16 mouse cellular contexts compared by ENCODE assay signal in the genomic region with DNA sequence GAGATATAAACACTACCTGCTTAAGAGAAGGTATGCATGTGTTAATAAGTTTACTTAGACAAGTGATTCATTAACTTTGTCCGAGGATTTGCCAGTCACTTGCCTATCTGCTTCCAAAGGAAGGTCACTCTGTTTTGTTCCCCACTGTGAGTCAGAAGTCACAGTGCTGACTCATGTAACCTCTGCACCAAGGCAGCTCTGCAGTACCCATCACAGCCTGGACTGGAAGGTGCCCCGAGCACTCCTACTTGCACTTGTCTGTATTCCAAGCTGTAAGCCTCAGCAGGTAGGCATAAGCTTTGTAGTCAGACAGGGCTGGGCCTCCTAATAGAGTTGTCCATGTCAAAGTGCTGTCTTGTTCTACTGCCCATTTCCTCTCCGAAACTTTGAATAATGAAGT.
DNase-seq lines count a peak whose midpoint lies in the region; ATAC-seq and TF ChIP-seq lines count a peak whose summit lies in the region.
"Had no signal": no experiment of that assay in that cellular context is flagged by ENCODE, and none has a peak within 500 bp of the region (broad histone marks: within the 10 kb centered on the region; RNA-seq: fewer than 3 reads in every experiment).

No protein-coding gene starts in this region.

- 64% methylated on average over 3 of the region's 3 CpGs for WGBS in intestine, embryonic 14.5 days
- whole genome bisulfite sequencing in kidney, postnatal 0 days = 78% methylated on average over 3 of the region's 3 CpGs
- 68% methylated on average over 3 of the region's 3 CpGs for WGBS in heart, embryonic 10.5 days

- peak; percentile 2 for DNase-seq in 3134 (ENCODE audit: extremely low read depth, insufficient read length, low spot score)
- DNase-seq in adrenal gland, adult (ENCODE audit: inconsistent age in 2 of 2, low spot score in 1 of 2) = peak; percentile 81 to 89
- no peak for DNase-seq in intestine, embryonic 14.5 days (ENCODE audit: low spot score)
- DNase-seq in kidney, postnatal 0 days (ENCODE audit: low spot score) = peak; percentile 40
- DNase-seq in heart, embryonic 10.5 days (ENCODE audit: low spot score) = no peak
- DNase-seq in natural killer cell, adult 2 months (ENCODE audit: low spot score in 2 of 2) = no peak
- DNase-seq in thymus, postnatal 0 days (ENCODE audit: low spot score) = no peak
- DNase-seq: heart, adult 2 months; heart, postnatal 10 days had no signal

- H3K9ac ChIP-seq in intestine, embryonic 14.5 days (ENCODE audit: low read length) = no peak overlapping the region
- H3K9ac ChIP-seq in kidney, postnatal 0 days (ENCODE audit: low read depth, low read length) = no peak overlapping the region
- H3K9ac ChIP-seq: embryonic facial prominence, embryonic 13.5 days; hindbrain, embryonic 15.5 days; liver, embryonic 14.5 days; midbrain, embryonic 12.5 days had no signal

- no peak overlapping the region for H3K4me3 ChIP-seq in intestine, embryonic 14.5 days (ENCODE audit: low read depth, low read length)
- no peak overlapping the region for H3K4me3 ChIP-seq in kidney, postnatal 0 days (replicated peaks; ENCODE audit: low read depth, low read length)
- no peak overlapping the region for H3K4me3 ChIP-seq in heart, embryonic 10.5 days
- H3K4me3 ChIP-seq: embryonic facial prominence, embryonic 13.5 days; heart, adult 2 months; hindbrain, embryonic 15.5 days; layer of hippocampus, adult 2 months; midbrain, embryonic 12.5 days had no signal

- H3K27ac ChIP-seq in intestine, embryonic 14.5 days (ENCODE audit: low read depth) = no peak overlapping the region
- H3K27ac ChIP-seq in kidney, postnatal 0 days = no peak overlapping the region
- H3K27ac ChIP-seq in heart, embryonic 10.5 days = no peak overlapping the region
- H3K27ac ChIP-seq: embryonic facial prominence, embryonic 13.5 days; heart, adult 2 months; hindbrain, embryonic 15.5 days; layer of hippocampus, adult 2 months; liver, embryonic 14.5 days; midbrain, embryonic 12.5 days had no signal

- H3K9me3 ChIP-seq in intestine, embryonic 14.5 days (ENCODE audit: control insufficient read depth, low read length) = no peaks in the 10 kb centered on the region
- H3K9me3 ChIP-seq in kidney, postnatal 0 days (replicated peaks; ENCODE audit: low read length) = no peaks in the 10 kb centered on the region
- no peaks in the 10 kb centered on the region for H3K9me3 ChIP-seq in heart, embryonic 10.5 days
- H3K9me3 ChIP-seq: embryonic facial prominence, embryonic 13.5 days; hindbrain, embryonic 15.5 days; midbrain, embryonic 12.5 days had no signal

- no peak for TF ChIP-seq CTCF in kidney, postnatal 0 days (IDR thresholded peaks at IDR 0.05; ENCODE audit: low read depth)

- peak; percentile 77 for ATAC-seq in intestine, embryonic 14.5 days (replicated peaks; ENCODE audit: low FRiP score, low TSS enrichment, low read depth)
- ATAC-seq in kidney, postnatal 0 days (replicated peaks; ENCODE audit: low FRiP score, low read depth) = peak; percentile 96
- ATAC-seq in erythroblast, adult 5-6 weeks (replicated peaks; ENCODE audit: low FRiP score, poor library complexity, severe bottlenecking) = no peak
- ATAC-seq: CD4-positive, CD25-positive, alpha-beta regulatory T cell, adult 4 months had no signal

- H3K27me3 ChIP-seq in intestine, embryonic 14.5 days (replicated peaks; ENCODE audit: control insufficient read depth, insufficient read depth, low read length) = no peaks in the 10 kb centered on the region
- no peaks in the 10 kb centered on the region for H3K27me3 ChIP-seq in kidney, postnatal 0 days (ENCODE audit: insufficient read depth, low read length)
- H3K27me3 ChIP-seq in heart, embryonic 10.5 days (ENCODE audit: insufficient read depth, poor library complexity, severe bottlenecking) = no peaks in the 10 kb centered on the region
- H3K27me3 ChIP-seq: embryonic facial prominence, embryonic 13.5 days; hindbrain, embryonic 15.5 days; midbrain, embryonic 12.5 days had no signal

- no peaks in the 10 kb centered on the region for H3K36me3 ChIP-seq in intestine, embryonic 14.5 days (ENCODE audit: control insufficient read depth, insufficient read depth, low read length)
- H3K36me3 ChIP-seq in kidney, postnatal 0 days (ENCODE audit: insufficient read depth, low read length) = no peaks in the 10 kb centered on the region
- no peaks in the 10 kb centered on the region for H3K36me3 ChIP-seq in heart, embryonic 10.5 days
- H3K36me3 ChIP-seq: embryonic facial prominence, embryonic 13.5 days; hindbrain, embryonic 15.5 days; midbrain, embryonic 12.5 days had no signal

- H3K4me1 ChIP-seq in intestine, embryonic 14.5 days (replicated peaks; ENCODE audit: control insufficient read depth, insufficient read depth, low read length) = peaks cover 5% of the 10 kb centered on the region; the same call in 1 of the 2 replicates
- H3K4me1 ChIP-seq in kidney, postnatal 0 days (replicated peaks; ENCODE audit: insufficient read depth, low read length) = no peaks in the 10 kb centered on the region
- peaks cover 9% of the 10 kb centered on the region for H3K4me1 ChIP-seq in heart, embryonic 10.5 days
- H3K4me1 ChIP-seq: hindbrain, embryonic 15.5 days; midbrain, embryonic 12.5 days had no signal

- no peak overlapping the region for H3K4me2 ChIP-seq in intestine, embryonic 14.5 days (ENCODE audit: low read length)
- no peak overlapping the region for H3K4me2 ChIP-seq in kidney, postnatal 0 days (ENCODE audit: low read length)
- H3K4me2 ChIP-seq: embryonic facial prominence, embryonic 13.5 days; hindbrain, embryonic 15.5 days; midbrain, embryonic 12.5 days had no signal

Comparison
In these comparisons a context has a peak if more than half of its experiments do, and no peak if none do; other contexts are left out.
1. DNase-seq: peak in 3134 (single experiment), adrenal gland, adult (2 of 2) and kidney, postnatal 0 days (single experiment); none in intestine, embryonic 14.5 days (single experiment), heart, embryonic 10.5 days (single experiment), natural killer cell, adult 2 months (0 of 2) and thymus, postnatal 0 days (single experiment).